Mouse (Mus musculus) cerebellum, adult 2 months (tissue): ENCODE results near the gene As3mt.

Experiments
- CTCF ChIP-seq: fragments of 200-500 bp; IDR thresholded peaks from 2 replicates; pipeline ENCODE4 v1.5.1; 2011; ENCODE audit warnings: low read depth, mild to moderate bottlenecking, control low read depth, low read length, moderate library complexity, borderline replicate concordance; ENCODE audit not compliant: insufficient read depth
- POLR2A ChIP-seq: fragments of 200-500 bp; IDR thresholded peaks from 2 replicates; pipeline ENCODE4 v1.6.1; 2011; ENCODE audit warnings: low read length, control low read depth, borderline replicate concordance; ENCODE audit not compliant: insufficient read depth

DNA sequence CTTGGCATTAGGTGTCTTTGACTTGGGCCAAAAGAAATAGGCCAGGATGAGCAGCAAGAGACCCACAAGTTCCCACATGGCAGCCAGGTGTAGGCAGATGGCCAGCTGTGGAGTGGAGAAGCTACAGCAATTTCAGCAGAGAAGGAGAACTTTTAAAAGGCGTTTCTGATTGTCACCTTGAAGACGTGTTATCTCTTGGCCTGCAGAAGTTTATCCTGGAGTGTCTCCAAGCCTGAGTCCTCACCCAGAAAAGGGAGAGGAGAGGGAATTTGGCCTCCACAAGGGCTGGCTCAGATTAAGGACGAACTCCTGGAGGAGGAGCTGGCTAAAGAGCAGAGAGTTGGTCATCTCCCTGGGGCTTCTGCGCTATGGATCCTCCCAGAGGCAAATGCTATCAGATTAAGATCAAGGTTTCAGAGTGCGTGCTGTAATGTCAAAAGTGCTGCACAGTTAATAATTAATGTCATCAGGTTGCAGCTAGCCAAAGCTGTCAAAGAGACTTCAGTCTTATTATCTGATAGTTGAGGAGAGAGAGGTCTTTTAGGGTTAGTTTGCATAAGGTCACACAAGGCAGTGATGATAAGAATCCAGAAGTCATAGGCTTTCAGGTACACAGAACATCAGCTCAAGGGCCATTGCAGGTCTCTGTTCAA lies 34.4 kb upstream of the As3mt start, which contains the start of gene Cyp17a1:
- TF ChIP-seq CTCF (no peak), POLR2A (no peak)
